Mouse (Mus musculus) E14TG2a.4 (cell line): ENCODE measurements around the gene 9330159F19Rik.

Experiments used
- CTCF ChIP-seq: conservative IDR thresholded peaks from 2 replicates; pipeline ENCODE4 v1.5.1; 2014; ENCODE audit warnings: low read length
- NANOG ChIP-seq: IDR thresholded peaks from 2 replicates; pipeline ENCODE4 v1.6.1; 2014; ENCODE audit warnings: borderline replicate concordance, low read length, mixed read lengths
- POU5F1 ChIP-seq: IDR thresholded peaks from 2 replicates; pipeline ENCODE4 v1.6.1; 2014; ENCODE audit warnings: low read length, borderline replicate concordance

GRCm38 (mm10) chr10:29180210-29180609, 31.2 kb upstream of the 9330159F19Rik start:
- TF ChIP-seq CTCF (no peak), NANOG (no peak), POU5F1 (no peak)
